Mouse (Mus musculus) ES-Bruce4 (cell line): ENCODE results near the gene Gja1. TPM values are rescaled to one million over a fixed set of nuclear protein-coding genes. Genes with fewer than 3 reads are reported as not detected.

Source experiments
- H3K27ac ChIP-seq: 2 replicates; pipeline ENCODE4 v1.5.1; 2012; ENCODE audit warnings: low read length, inconsistent platforms; ENCODE audit not compliant: insufficient read depth
- H3K27me3 ChIP-seq: 2 replicates; pipeline ENCODE4 v1.6.1; 2012; ENCODE audit warnings: mild to moderate bottlenecking, low read length, inconsistent platforms; ENCODE audit not compliant: control insufficient read depth, poor library complexity, insufficient read depth, severe bottlenecking
- H3K36me3 ChIP-seq: 2 replicates; pipeline ENCODE4 v1.6.1; 2012; ENCODE audit warnings: inconsistent platforms, mild to moderate bottlenecking, low read length, moderate library complexity; ENCODE audit not compliant: control insufficient read depth, poor library complexity, insufficient read depth, severe bottlenecking
- H3K4me1 ChIP-seq: one replicate; pipeline ENCODE4 v1.8.1; 2011; ENCODE audit warnings: low read length; ENCODE audit not compliant: control insufficient read depth, insufficient read depth
- H3K4me3 ChIP-seq: 2 replicates; pipeline ENCODE4 v1.5.1; 2011; ENCODE audit warnings: low read depth, mild to moderate bottlenecking, low read length
- H3K9ac ChIP-seq: 2 replicates; pipeline ENCODE4 v1.6.1; 2012; ENCODE audit warnings: low read depth, mild to moderate bottlenecking, inconsistent platforms; ENCODE audit not compliant: poor library complexity, severe bottlenecking
- H3K9me3 ChIP-seq: replicated peaks from 2 replicates; pipeline ENCODE4 v1.6.1; 2012; ENCODE audit warnings: mild to moderate bottlenecking, low read length, inconsistent platforms; ENCODE audit not compliant: control insufficient read depth, poor library complexity, insufficient read depth, severe bottlenecking
- CTCF ChIP-seq: IDR thresholded peaks from one replicate; pipeline ENCODE4 v1.8.1; 2011; ENCODE audit warnings: low read depth, low read length
- EP300 ChIP-seq: IDR thresholded peaks from 2 replicates; pipeline ENCODE4 v1.6.1; 2011; ENCODE audit warnings: low read depth, low read length; ENCODE audit not compliant: insufficient read depth
- POLR2A ChIP-seq: IDR thresholded peaks from one replicate; pipeline ENCODE4 v1.8.1; 2011; ENCODE audit warnings: low read length; ENCODE audit not compliant: insufficient read depth
- polyA plus RNA-seq: library from polyadenylated mRNA; stranded (reverse); fragments of >200 nt; gene quantifications from 2 replicates; pipeline ENCODE4 v1.2.4, GENCODE M21; 2011; ENCODE audit warnings: low read depth; ENCODE audit not compliant: missing spikeins, insufficient read depth, insufficient read length

Gene Gja1
- polyA plus RNA-seq, 1 experiment, result 311 TPM

GRCm38 (mm10) chr10:56375906-56376468 lies 1.1 kb upstream of the Gja1 start:
- H3K4me3 ChIP-seq, result peak overlapping the region; percentile 62

GRCm38 (mm10) chr10:56377966-56378647 lies 977 bp downstream of the Gja1 start:
- Histone ChIP-seq H3K36me3 (peaks cover 10% of the 10 kb centered on the region), H3K27me3 (no peaks in the 10 kb centered on the region), H3K4me3 (peak overlapping the region; percentile 98), H3K27ac (peak overlapping the region; percentile 91), H3K9ac (peak overlapping the region; percentile 97), H3K9me3 (no peaks in the 10 kb centered on the region), H3K4me1 (peaks cover 3% of the 10 kb centered on the region)
- no peak for TF ChIP-seq EP300
- TF ChIP-seq CTCF, result no peak
- no peak for TF ChIP-seq POLR2A

More at GRCm38 (mm10) chr10:56375906-56376468, 1.1 kb upstream of the Gja1 start:
- Histone ChIP-seq H3K9me3 (no peaks in the 10 kb centered on the region), H3K27me3 (no peaks in the 10 kb centered on the region), H3K9ac (peak overlapping the region; percentile 97), H3K36me3 (0 out of 2 replicates have a peak, but pooled peaks cover 2% of the 10 kb centered on the region), H3K27ac (peak overlapping the region; percentile 91), H3K4me1 (no peaks in the 10 kb centered on the region)
- TF ChIP-seq EP300, result peak; percentile 96
- no peak for TF ChIP-seq CTCF

- Histone ChIP-seq H3K27ac (peak overlapping the region; percentile 91), H3K27me3 (no peaks in the 10 kb centered on the region), H3K9ac (peak overlapping the region; percentile 97), H3K4me3 (peak overlapping the region; percentile 98), H3K4me1 (peaks cover 3% of the 10 kb centered on the region), H3K36me3 (peaks cover 15% of the 10 kb centered on the region), H3K9me3 (no peaks in the 10 kb centered on the region)
- no peak for TF ChIP-seq POLR2A
- no peak for TF ChIP-seq EP300
- TF ChIP-seq CTCF, result no peak
Observed at GRCm38 (mm10) chr10:56378648-56379254, 1.6 kb downstream of the Gja1 start.

- Histone ChIP-seq H3K36me3 (peaks cover 18% of the 10 kb centered on the region), H3K4me3 (peak overlapping the region; percentile 93)
- TF ChIP-seq EP300 (no peak), CTCF (no peak), POLR2A (no peak)
Observed at GRCm38 (mm10) chr10:56379720-56380119, 2.6 kb downstream of the Gja1 start.

GRCm38 (mm10) chr10:56385195-56386109 lies 8.3 kb downstream of the Gja1 start:
- no peak overlapping the region for H3K9ac ChIP-seq
- H3K36me3 ChIP-seq, result peaks cover 61% of the 10 kb centered on the region
- peaks cover 4% of the 10 kb centered on the region for H3K4me1 ChIP-seq
- no peaks in the 10 kb centered on the region for H3K27me3 ChIP-seq
- TF ChIP-seq EP300, result no peak
- no peak for TF ChIP-seq CTCF
- no peak for TF ChIP-seq POLR2A
- no peak overlapping the region for H3K4me3 ChIP-seq
- H3K9me3 ChIP-seq, result no peaks in the 10 kb centered on the region
- no peak overlapping the region; the same call in 1 of the 2 replicates for H3K27ac ChIP-seq

More at GRCm38 (mm10) chr10:56379720-56380119, 2.6 kb downstream of the Gja1 start:
- Histone ChIP-seq H3K27me3 (no peaks in the 10 kb centered on the region), H3K9ac (peak overlapping the region; percentile 97), H3K4me1 (peaks cover 3% of the 10 kb centered on the region), H3K27ac (peak overlapping the region; percentile 39), H3K9me3 (no peaks in the 10 kb centered on the region)
